Mouse (Mus musculus) MEL (cell line): ENCODE measurements around the gene Camk2b. TPM values are rescaled to one million over a fixed set of nuclear protein-coding genes. Genes with fewer than 3 reads are reported as not detected.

ENCODE experiments used
- DNase-seq: peaks from one replicate; pipeline ENCODE4 v3.0.0; 2011; ENCODE audit warnings: low read depth, low spot score
- H3K27ac ChIP-seq: 2 replicates; pipeline ENCODE4 v1.5.1; 2012; ENCODE audit warnings: low read depth, mild to moderate bottlenecking, control low read depth, low read length, moderate library complexity; ENCODE audit not compliant: control insufficient read depth
- H3K27me3 ChIP-seq, 2 experiments: fragments of 150-350 bp in 1 of 2; sonication (generic) in 1 of 2; 2 replicates each; pipeline ENCODE4 v1.6.1; 2012; ENCODE audit warnings: low read length in 2 of 2, mild to moderate bottlenecking in 2 of 2, improper control_type of control experiment in 1 of 2, moderate library complexity in 1 of 2; ENCODE audit not compliant: insufficient read depth in 2 of 2, control insufficient read depth in 1 of 2
- H3K36me3 ChIP-seq, 2 experiments: 2 replicates each; pipeline ENCODE4 v1.6.1; 2012 to 2014; ENCODE audit warnings: low read length in 2 of 2, improper control_type of control experiment in 1 of 2, inconsistent platforms in 1 of 2, mild to moderate bottlenecking in 1 of 2; ENCODE audit not compliant: insufficient read depth in 2 of 2, control insufficient read depth in 1 of 2
- H3K4me1 ChIP-seq, 2 experiments: fragments of 150-350 bp in 1 of 2; sonication (generic) in 1 of 2; 2 replicates each; pipeline ENCODE4 v1.6.1; 2012; ENCODE audit warnings: low read length in 2 of 2, improper control_type of control experiment in 1 of 2, mild to moderate bottlenecking in 1 of 2; ENCODE audit not compliant: insufficient read depth in 2 of 2, control insufficient read depth in 1 of 2
- H3K4me3 ChIP-seq, 2 experiments: fragments of 150-350 bp in 1 of 2; sonication (generic) in 1 of 2; 2 replicates each; pipeline ENCODE4 v1.5.1; 2012; ENCODE audit warnings: low read depth in 2 of 2, low read length in 2 of 2, mild to moderate bottlenecking in 2 of 2, moderate library complexity in 2 of 2, control low read depth in 1 of 2, improper control_type of control experiment in 1 of 2; ENCODE audit not compliant: control insufficient read depth in 1 of 2, insufficient read depth in 1 of 2
- H3K79me2 ChIP-seq: 2 replicates; pipeline ENCODE4 v1.6.1; 2012; ENCODE audit warnings: mild to moderate bottlenecking, low read length, moderate library complexity; ENCODE audit not compliant: control insufficient read depth, poor library complexity, insufficient read depth
- H3K9ac ChIP-seq: 2 replicates; pipeline ENCODE4 v1.6.1; 2012; ENCODE audit warnings: low read depth, mild to moderate bottlenecking, control low read depth, low read length, moderate library complexity; ENCODE audit not compliant: control insufficient read depth, poor library complexity, severe bottlenecking
- H3K9me3 ChIP-seq: fragments of 150-350 bp; sonication (generic); replicated peaks from 2 replicates; pipeline ENCODE4 v1.6.1; 2012; ENCODE audit warnings: mild to moderate bottlenecking, low read length, improper control_type of control experiment, moderate library complexity; ENCODE audit not compliant: insufficient read depth
- BHLHE40 ChIP-seq: IDR thresholded peaks from 2 replicates; pipeline ENCODE4 v1.6.1; 2012; ENCODE audit warnings: low read depth, mild to moderate bottlenecking, inconsistent platforms, low read length, improper control_type of control experiment, borderline replicate concordance
- CHD1 ChIP-seq: IDR thresholded peaks from 2 replicates; pipeline ENCODE4 v1.6.1; 2012; ENCODE audit warnings: low read depth, mild to moderate bottlenecking, inconsistent platforms, low read length, improper control_type of control experiment
- CHD2 ChIP-seq: IDR thresholded peaks from 2 replicates; pipeline ENCODE4 v1.6.1; 2011; ENCODE audit warnings: low read length, improper control_type of control experiment
- E2F4 ChIP-seq: IDR thresholded peaks from 2 replicates; pipeline ENCODE4 v1.6.1; 2011; ENCODE audit warnings: low read depth, low read length, improper control_type of control experiment, borderline replicate concordance
- ELF1 ChIP-seq: IDR thresholded peaks from 2 replicates; pipeline ENCODE4 v1.6.1; 2014; ENCODE audit warnings: low read depth, mild to moderate bottlenecking, inconsistent platforms, low read length, improper control_type of control experiment, moderate library complexity
- EP300 ChIP-seq, 2 experiments: IDR thresholded peaks; 2 replicates each; pipeline ENCODE4 v1.6.1; 2011; ENCODE audit warnings: improper control_type of control experiment in 2 of 2, low read length in 2 of 2, low read depth in 1 of 2, mild to moderate bottlenecking in 1 of 2
- GABPA ChIP-seq: IDR thresholded peaks from 2 replicates; pipeline ENCODE4 v1.6.1; 2012; ENCODE audit warnings: low read depth, mild to moderate bottlenecking, inconsistent platforms, low read length, improper control_type of control experiment, moderate library complexity
- GATA1 ChIP-seq: IDR thresholded peaks from 2 replicates; pipeline ENCODE4 v1.6.1; 2011; ENCODE audit warnings: low read depth, low read length, improper control_type of control experiment
- JUND ChIP-seq: IDR thresholded peaks from 2 replicates; pipeline ENCODE4 v1.6.1; 2011; ENCODE audit warnings: low read depth, mild to moderate bottlenecking, improper control_type of control experiment, low read length
- KAT2A ChIP-seq: conservative IDR thresholded peaks from 2 replicates; pipeline ENCODE4 v1.6.1; 2012; ENCODE audit warnings: low read depth, low read length, improper control_type of control experiment, inconsistent platforms
- MAFK ChIP-seq: IDR thresholded peaks from 2 replicates; pipeline ENCODE4 v1.6.1; 2011; ENCODE audit warnings: low read depth, mild to moderate bottlenecking, low read length, improper control_type of control experiment, borderline replicate concordance
- MXI1 ChIP-seq: IDR thresholded peaks from 2 replicates; pipeline ENCODE4 v1.6.1; 2011; ENCODE audit warnings: mild to moderate bottlenecking, low read depth, low read length, improper control_type of control experiment
- NELFE ChIP-seq: IDR thresholded peaks from 2 replicates; pipeline ENCODE4 v1.6.1; 2011; ENCODE audit warnings: low read depth, low read length, improper control_type of control experiment
- NRF1 ChIP-seq: IDR thresholded peaks from 2 replicates; pipeline ENCODE4 v1.6.1; 2014; ENCODE audit warnings: low read depth, mild to moderate bottlenecking, inconsistent platforms, low read length, improper control_type of control experiment, moderate library complexity; ENCODE audit not compliant: poor library complexity, insufficient read depth, severe bottlenecking
- POLR2AphosphoS2 ChIP-seq: IDR thresholded peaks from 2 replicates; pipeline ENCODE4 v1.6.1; 2011; ENCODE audit warnings: low read length, improper control_type of control experiment
- POLR2AphosphoS5 ChIP-seq: IDR thresholded peaks from 2 replicates; pipeline ENCODE4 v1.6.1; 2012; ENCODE audit warnings: low read depth, borderline replicate concordance, mild to moderate bottlenecking, inconsistent platforms, low read length, moderate library complexity, mixed read lengths
- RAD21 ChIP-seq: IDR thresholded peaks from 2 replicates; pipeline ENCODE4 v1.6.1; 2011; ENCODE audit warnings: mild to moderate bottlenecking, low read depth, low read length, improper control_type of control experiment
- SMC3 ChIP-seq: IDR thresholded peaks from 2 replicates; pipeline ENCODE4 v1.6.1; 2011; ENCODE audit warnings: low read depth, low read length, improper control_type of control experiment
- TCF12 ChIP-seq: IDR thresholded peaks from 2 replicates; pipeline ENCODE4 v1.6.1; 2014; ENCODE audit warnings: low read depth, mild to moderate bottlenecking, inconsistent platforms, low read length, improper control_type of control experiment, moderate library complexity
- USF2 ChIP-seq, 2 experiments: IDR thresholded peaks; 2 replicates each; pipeline ENCODE4 v1.6.1; 2011 to 2012; ENCODE audit warnings: improper control_type of control experiment in 2 of 2, low read length in 2 of 2, borderline replicate concordance in 1 of 2, inconsistent platforms in 1 of 2, low read depth in 1 of 2, mild to moderate bottlenecking in 1 of 2; ENCODE audit not compliant: insufficient read depth in 1 of 2
- ZKSCAN1 ChIP-seq: IDR thresholded peaks from 2 replicates; pipeline ENCODE4 v1.6.1; 2012; ENCODE audit warnings: low read depth, mild to moderate bottlenecking, inconsistent platforms, low read length, improper control_type of control experiment, moderate library complexity
- ZNF384 ChIP-seq: IDR thresholded peaks from 2 replicates; pipeline ENCODE4 v1.6.1; 2012; ENCODE audit warnings: low read depth, mild to moderate bottlenecking, inconsistent platforms, low read length, improper control_type of control experiment
- polyA plus RNA-seq, 2 experiments: library from polyadenylated mRNA; stranded (reverse) in 1 of 2; unstranded in 1 of 2; fragments of >175 nt in 1 of 2; fragments of >200 nt in 1 of 2; gene quantifications; 2 replicates each; pipeline versions ENCODE4 v1.2.1 to v1.2.4; 2012; ENCODE audit warnings: low replicate concordance in 2 of 2, low read depth in 1 of 2; ENCODE audit not compliant: insufficient read length in 2 of 2, insufficient read depth in 1 of 2, missing spikeins in 1 of 2
- total RNA-seq: library from RNA; depleted of rRNA; stranded (reverse); fragments of 300-350 nt; gene quantifications from 2 replicates; pipeline ENCODE4 v1.2.3, GENCODE M21; 2012

The Camk2b gene
- total and polyA plus RNA-seq, 3 experiments, result 0.04 TPM; not detected in 1

DNA sequence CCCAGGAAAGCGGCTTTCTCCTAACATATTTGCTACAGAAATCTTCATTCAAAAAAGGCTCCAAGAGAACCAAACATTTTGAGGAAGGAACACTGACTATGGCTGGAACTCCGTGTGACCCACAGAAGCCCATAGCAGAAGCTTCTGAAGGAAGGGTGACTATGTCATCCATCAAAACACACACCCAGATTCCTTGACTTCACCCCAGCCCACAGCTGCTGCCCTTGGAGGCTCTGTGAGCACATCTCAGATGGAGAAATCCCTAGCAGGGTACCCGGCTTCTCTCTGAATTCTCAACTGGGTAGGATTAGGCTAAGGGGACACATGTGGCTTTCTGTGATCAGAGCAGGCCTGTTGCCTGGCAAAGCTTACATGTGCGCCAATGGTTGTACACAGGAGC lies 29.7 kb downstream of the Camk2b start:
- no peak for TF ChIP-seq MXI1
- TF ChIP-seq NRF1, result no peak
- no peak for TF ChIP-seq NELFE
- TF ChIP-seq TCF12, result no peak
- TF ChIP-seq ELF1, result no peak
- TF ChIP-seq POLR2AphosphoS5, result no peak
- no peaks in the 10 kb centered on the region for H3K9me3 ChIP-seq
- H3K4me3 ChIP-seq, result no peak overlapping the region
- DNase-seq, result no peak
- H3K9ac ChIP-seq, result no peak overlapping the region
- H3K27ac ChIP-seq, result no peak overlapping the region
- H3K4me1 ChIP-seq, result no peaks in the 10 kb centered on the region
- no peaks in the 10 kb centered on the region for H3K36me3 ChIP-seq
- H3K27me3 ChIP-seq, result peaks cover 4 to 7% of the 10 kb centered on the region in 2 experiments; a peak in 3 of 4 replicates
- H3K79me2 ChIP-seq, result no peaks in the 10 kb centered on the region

DNA sequence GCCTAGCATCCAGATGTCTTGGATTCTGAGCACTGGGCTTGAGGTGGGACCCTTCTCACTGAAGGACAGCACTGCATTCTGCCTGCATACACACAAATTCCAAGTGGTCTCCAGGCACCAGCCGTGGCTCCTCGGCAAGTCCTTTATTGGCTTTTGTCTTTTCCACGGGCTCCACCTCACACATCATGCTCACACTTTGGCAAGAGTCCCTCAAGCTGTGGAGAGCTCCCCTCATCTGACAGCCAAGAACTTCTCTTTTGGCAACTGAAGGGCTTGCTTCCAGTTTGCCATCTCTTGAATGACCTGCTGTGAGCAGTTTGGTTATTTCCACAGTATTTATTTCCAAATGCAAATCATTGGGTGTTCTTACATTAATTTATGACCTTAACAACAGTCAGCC lies 30.6 kb downstream of the Camk2b start:
- no peaks in the 10 kb centered on the region for H3K79me2 ChIP-seq
- H3K27me3 ChIP-seq, result peaks cover 6 to 13% of the 10 kb centered on the region in 2 experiments
- no peak for DNase-seq
- no peaks in the 10 kb centered on the region for H3K36me3 ChIP-seq
- no peak overlapping the region for H3K27ac ChIP-seq
- H3K9me3 ChIP-seq, result no peaks in the 10 kb centered on the region
- H3K9ac ChIP-seq, result no peak overlapping the region
- no peak overlapping the region for H3K4me3 ChIP-seq
- no peak for TF ChIP-seq SMC3
- TF ChIP-seq E2F4, result no peak
- TF ChIP-seq GATA1, result no peak
- TF ChIP-seq USF2 (IDR thresholded peaks at IDR 0.05; ENCODE audit: borderline replicate concordance in 1 of 2, insufficient read depth in 1 of 2, low read depth in 1 of 2, low read length in 2 of 2), result no peak
- TF ChIP-seq JUND, result no peak
- no peak for TF ChIP-seq CHD2
- TF ChIP-seq RAD21, result no peak
- TF ChIP-seq POLR2AphosphoS5, result no peak
- no peak for TF ChIP-seq ZNF384
- no peak for TF ChIP-seq MAFK
- no peak for TF ChIP-seq BHLHE40
- no peak for TF ChIP-seq ZKSCAN1
- no peak for TF ChIP-seq KAT2A
- no peak for TF ChIP-seq POLR2AphosphoS2
- no peak for TF ChIP-seq CHD1
- no peak for TF ChIP-seq EP300 (IDR thresholded peaks at IDR 0.05; ENCODE audit: low read depth in 1 of 2, low read length in 2 of 2)
- TF ChIP-seq MXI1, result no peak
- no peak for TF ChIP-seq GABPA
- no peaks in the 10 kb centered on the region for H3K4me1 ChIP-seq
